Mouse (Mus musculus): ENCODE measurements around the gene Mrgpra4. TPM values are rescaled to one million over a fixed set of nuclear protein-coding genes. Genes with fewer than 3 reads are reported as not detected.

Gene Mrgpra4
- polyA plus RNA-seq (2014; fragmentation: Illumina TruSeq; extraction: RNeasy Lipid Tissue Mini Kit (QIAGEN cat#74804); ENCODE audit: low read depth, low replicate concordance): not detected

DNA sequence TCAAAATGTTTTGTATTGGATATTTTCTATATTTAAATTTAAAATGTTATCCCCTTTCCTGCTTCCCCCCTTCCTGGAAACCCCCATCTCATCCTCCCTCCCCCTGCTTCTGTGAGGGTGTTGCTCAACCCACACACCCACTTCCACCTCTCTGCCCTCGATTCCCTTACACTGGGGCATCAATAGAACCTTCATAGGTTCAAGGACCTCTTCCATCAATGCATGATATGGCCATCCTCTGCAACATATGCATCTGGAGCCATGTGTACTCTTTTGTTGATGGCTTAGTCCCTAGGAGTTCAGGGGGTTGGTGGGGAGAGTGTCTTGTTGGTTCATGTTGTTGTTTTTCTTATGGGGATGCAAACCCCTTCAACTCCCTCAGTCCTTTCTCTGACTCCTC lies at the start of gene Mrgpra4:
Mrgpra4 (minus strand) TSS at position 101 of the 400 bp plus-strand sequence.

DNA sequence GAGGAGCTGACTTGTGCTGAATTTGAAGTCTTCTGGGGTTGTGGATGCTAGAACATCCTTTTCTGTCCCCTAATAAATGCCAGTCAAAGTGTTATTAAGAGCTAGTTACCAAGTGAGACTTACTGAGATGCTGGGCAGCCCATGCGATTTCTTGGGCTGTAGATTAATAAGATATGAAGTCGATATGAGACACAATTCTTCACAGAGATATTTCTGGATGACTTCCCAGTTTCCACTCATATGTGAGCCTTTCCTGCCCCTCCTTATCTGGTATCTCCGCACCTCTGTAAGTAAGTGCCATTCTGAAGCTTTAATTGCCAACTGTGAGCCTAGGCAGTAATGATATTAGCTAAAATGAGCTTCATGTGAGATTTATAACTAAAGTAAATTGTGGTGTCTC lies 45.6 kb upstream of the Mrgpra4 start, which contains the start of gene Mrgprx1:
Mrgprx1 (minus strand) TSS at position 101 of the 400 bp plus-strand sequence.

Other genes with a start within 250 kb of the Mrgpra4 start
- not detected for gene Mrgprx1, start 45.5 kb upstream of the Mrgpra4 start, polyA plus RNA-seq (2014; fragmentation: Illumina TruSeq; extraction: RNeasy Lipid Tissue Mini Kit (QIAGEN cat#74804); ENCODE audit: low read depth, low replicate concordance)
- not detected for gene Mrgprb5, start 186.9 kb upstream of the Mrgpra4 start, polyA plus RNA-seq (2014; fragmentation: Illumina TruSeq; extraction: RNeasy Lipid Tissue Mini Kit (QIAGEN cat#74804); ENCODE audit: low read depth, low replicate concordance)
- not detected for gene Mrgprb4, start 217.2 kb upstream of the Mrgpra4 start, polyA plus RNA-seq (2014; fragmentation: Illumina TruSeq; extraction: RNeasy Lipid Tissue Mini Kit (QIAGEN cat#74804); ENCODE audit: low read depth, low replicate concordance)

Data from adrenal gland, adult 10 weeks (tissue).